Mouse (Mus musculus): ENCODE results near the gene Tnfrsf9. TPM values are rescaled to one million over a fixed set of nuclear protein-coding genes. Genes with fewer than 3 reads are reported as not detected.
"Not testable (repeated sequence)": the region's sequence is repeated elsewhere in the genome, so short reads cannot be mapped to it uniquely, and the experiment has no call there.

The Tnfrsf9 gene
- total and polyA plus RNA-seq, 2 experiments = 0.05 to 0.09 TPM

DNA sequence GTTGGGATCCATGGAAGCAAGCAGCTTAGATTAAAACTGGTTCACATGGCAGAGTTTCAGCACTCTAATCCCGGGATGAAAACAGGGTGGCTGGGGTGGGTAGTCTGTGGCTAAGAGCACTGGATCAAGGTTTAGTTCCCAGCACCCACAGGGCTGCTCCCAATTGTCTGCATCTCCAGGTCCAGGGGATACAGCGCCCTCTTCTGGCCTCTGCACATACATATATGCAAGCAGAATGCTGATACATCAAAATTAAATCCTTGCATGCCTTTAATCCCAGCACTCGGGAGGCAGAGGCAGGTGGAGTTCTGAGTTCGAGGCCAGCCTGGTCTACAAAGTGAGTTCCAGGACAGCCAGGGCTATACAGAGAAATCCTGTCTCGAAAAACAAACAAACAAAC lies 5.8 kb upstream of the Tnfrsf9 start:
- H3K27ac ChIP-seq (replicated peaks; ENCODE audit: insufficient read depth, low read depth, low read length); H3K27me3 ChIP-seq (ENCODE audit: control insufficient read depth, insufficient read depth, low read length); H3K9ac ChIP-seq (ENCODE audit: low read depth, low read length); H3K36me3 ChIP-seq (ENCODE audit: control insufficient read depth, insufficient read depth, low read length); DNase-seq (ENCODE audit: extremely low read depth, low read depth, low spot score); H3K79me2 ChIP-seq (ENCODE audit: control insufficient read depth, insufficient read depth, low read length); H3K4me1 ChIP-seq (ENCODE audit: control insufficient read depth, insufficient read depth, low read length); H3K4me3 ChIP-seq (ENCODE audit: insufficient read depth, low read depth, low read length): not testable (repeated sequence)
- 68% methylated on average over 5 of the region's 5 CpGs for WGBS
- 0 out of 2 replicates have a peak, but pooled peaks have one; percentile 21 for TF ChIP-seq CTCF (IDR thresholded peaks at IDR 0.05; ENCODE audit: low read depth, low read length)

DNA sequence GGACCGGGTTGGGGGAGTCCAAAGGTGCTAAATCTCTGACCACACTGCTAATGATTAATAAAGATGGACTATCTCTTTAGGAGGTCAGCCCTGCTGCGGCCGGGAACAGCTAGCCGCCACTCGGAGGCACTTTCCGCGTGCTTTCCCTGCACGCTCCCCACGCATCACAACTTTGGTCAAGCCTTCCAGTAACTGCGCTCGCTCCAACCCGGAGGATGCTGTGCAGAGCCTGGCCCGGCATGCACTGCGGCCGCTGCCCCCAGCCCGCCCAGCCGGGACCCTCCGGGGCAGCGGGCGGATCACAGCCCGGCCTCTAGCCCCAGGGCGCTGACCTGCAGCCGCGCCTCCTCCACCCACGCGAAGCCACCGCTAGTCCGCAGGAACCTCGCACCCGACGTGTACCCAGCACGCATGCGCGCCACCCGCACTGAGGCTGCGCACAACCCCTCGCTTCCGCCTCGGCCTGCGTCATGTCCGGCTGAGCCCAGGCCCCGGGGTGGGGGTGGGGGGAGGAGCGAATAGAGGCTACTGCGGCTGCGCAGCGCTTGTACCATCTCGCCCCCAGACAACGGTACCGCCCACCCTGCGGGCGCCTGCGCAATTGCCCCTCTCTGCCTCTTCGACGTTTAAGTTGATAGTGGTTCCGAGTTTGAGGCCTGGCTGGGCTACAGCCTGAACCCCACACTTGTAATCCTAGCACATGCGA lies 4.8 kb upstream of the Tnfrsf9 start:
- Histone ChIP-seq H3K9ac (ENCODE audit: low read depth, low read length) (peak overlapping the region; percentile 93), H3K4me3 (ENCODE audit: insufficient read depth, low read depth, low read length) (peak overlapping the region; percentile 69), H3K36me3 (ENCODE audit: control insufficient read depth, insufficient read depth, low read length) (peaks cover 2% of the 10 kb centered on the region; the same call in 1 of the 2 replicates), H3K79me2 (ENCODE audit: control insufficient read depth, insufficient read depth, low read length) (peaks cover 2% of the 10 kb centered on the region; the same call in 1 of the 2 replicates), H3K4me1 (ENCODE audit: control insufficient read depth, insufficient read depth, low read length) (peaks cover 3% of the 10 kb centered on the region; the same call in 1 of the 2 replicates), H3K27me3 (ENCODE audit: control insufficient read depth, insufficient read depth, low read length) (no peaks in the 10 kb centered on the region), H3K27ac (replicated peaks; ENCODE audit: insufficient read depth, low read depth, low read length) (peak overlapping the region; percentile 95)
- under 1% methylated on average over 56 of the region's 56 CpGs for WGBS
- TF ChIP-seq POLR2A (IDR thresholded peaks at IDR 0.05; ENCODE audit: extremely low read depth, insufficient read depth, low read length) = peak; percentile 74
- TF ChIP-seq CTCF (IDR thresholded peaks at IDR 0.05; ENCODE audit: low read depth, low read length) = no peak
- DNase-seq (ENCODE audit: extremely low read depth, low read depth, low spot score) = peak; percentile 85

DNA sequence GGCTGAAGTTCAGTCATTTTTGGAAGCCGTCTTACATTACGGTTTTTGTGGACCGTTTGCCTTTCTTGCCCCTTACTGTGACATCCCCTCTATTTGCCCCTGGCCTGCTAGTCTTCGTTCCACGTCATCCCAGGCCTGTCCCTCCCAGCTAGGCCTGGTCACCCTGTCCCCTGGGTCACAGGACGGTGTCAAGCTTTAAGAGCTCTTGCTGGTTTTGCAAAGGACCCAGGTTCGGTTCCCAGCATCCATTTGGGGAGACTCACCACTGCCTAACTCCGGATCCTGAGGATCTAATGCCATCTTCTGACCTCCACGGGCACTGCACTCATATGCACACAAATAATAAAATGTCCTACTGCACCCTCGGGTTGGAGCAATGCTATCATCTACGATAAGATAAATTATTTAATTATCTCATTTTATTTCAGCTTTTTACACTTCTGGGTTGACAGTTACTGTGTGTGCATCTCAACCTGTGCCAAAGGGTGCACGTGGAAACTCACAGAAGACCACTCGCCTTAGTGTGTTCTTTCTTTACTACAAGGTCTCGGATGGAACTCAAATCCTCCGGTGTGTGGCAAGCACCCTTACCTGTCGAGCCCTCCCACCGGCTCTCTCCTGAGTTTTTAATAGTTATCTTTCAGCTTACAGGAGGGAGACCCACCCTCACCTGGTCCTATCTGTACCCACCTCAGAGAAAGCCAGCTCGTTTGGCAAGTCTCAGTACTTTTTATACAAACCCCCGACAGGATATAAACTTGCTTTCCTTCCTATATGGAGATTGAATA lies 4.0 kb upstream of the Tnfrsf9 start:
- no peak for DNase-seq (ENCODE audit: extremely low read depth, low read depth, low spot score)
- Histone ChIP-seq H3K27me3 (ENCODE audit: control insufficient read depth, insufficient read depth, low read length) (no peaks in the 10 kb centered on the region), H3K4me3 (ENCODE audit: insufficient read depth, low read depth, low read length) (no peak overlapping the region), H3K36me3 (ENCODE audit: control insufficient read depth, insufficient read depth, low read length) (no peaks in the 10 kb centered on the region; the same call in 1 of the 2 replicates), H3K27ac (replicated peaks; ENCODE audit: insufficient read depth, low read depth, low read length) (peak overlapping the region; percentile 51), H3K79me2 (ENCODE audit: control insufficient read depth, insufficient read depth, low read length) (peaks cover 2% of the 10 kb centered on the region; the same call in 1 of the 2 replicates), H3K9ac (ENCODE audit: low read depth, low read length) (peak overlapping the region; percentile 33), H3K4me1 (ENCODE audit: control insufficient read depth, insufficient read depth, low read length) (peaks cover 8% of the 10 kb centered on the region; the same call in 1 of the 2 replicates)
- TF ChIP-seq POLR2A (IDR thresholded peaks at IDR 0.05; ENCODE audit: extremely low read depth, insufficient read depth, low read length) (no peak), CTCF (IDR thresholded peaks at IDR 0.05; ENCODE audit: low read depth, low read length) (no peak)
- WGBS = 84% methylated on average over 19 of the region's 19 CpGs

DNA sequence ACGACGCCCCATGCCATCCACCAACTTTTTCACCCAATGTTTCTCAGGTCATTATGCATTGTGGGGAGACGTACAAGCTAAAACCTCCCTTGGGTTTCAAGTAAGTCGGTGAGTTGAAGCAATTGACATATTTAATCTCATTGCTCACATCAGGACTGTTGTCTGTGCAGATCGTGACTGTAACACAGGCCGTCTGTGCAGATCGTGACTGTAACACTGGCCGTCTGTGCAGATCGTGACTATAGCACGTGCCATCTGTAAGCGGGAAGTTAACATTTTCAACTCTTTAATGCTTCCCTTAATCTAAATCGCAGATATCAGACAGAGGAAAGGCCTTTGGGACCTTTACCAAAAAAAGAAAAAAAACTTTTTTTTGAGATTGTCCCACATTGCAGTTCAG lies 619 bp upstream of the Tnfrsf9 start:
- Histone ChIP-seq H3K9ac (ENCODE audit: low read depth, low read length) (peak overlapping the region; percentile 81), H3K27ac (replicated peaks; ENCODE audit: insufficient read depth, low read depth, low read length) (peak overlapping the region; percentile 83), H3K27me3 (ENCODE audit: control insufficient read depth, insufficient read depth, low read length) (no peaks in the 10 kb centered on the region), H3K4me3 (ENCODE audit: insufficient read depth, low read depth, low read length) (peak overlapping the region; percentile 79), H3K79me2 (ENCODE audit: control insufficient read depth, insufficient read depth, low read length) (no peaks in the 10 kb centered on the region), H3K4me1 (ENCODE audit: control insufficient read depth, insufficient read depth, low read length) (peaks cover 8% of the 10 kb centered on the region; the same call in 1 of the 2 replicates), H3K36me3 (ENCODE audit: control insufficient read depth, insufficient read depth, low read length) (no peaks in the 10 kb centered on the region)
- TF ChIP-seq CTCF (IDR thresholded peaks at IDR 0.05; ENCODE audit: low read depth, low read length) (no peak), POLR2A (IDR thresholded peaks at IDR 0.05; ENCODE audit: extremely low read depth, insufficient read depth, low read length) (no peak)
- 13% methylated on average over 12 of the region's 12 CpGs for WGBS
- peak; percentile 39 for DNase-seq (ENCODE audit: extremely low read depth, low read depth, low spot score)

GRCm38 (mm10) chr4:150915181-150915906 lies 982 bp downstream of the Tnfrsf9 start:
- H3K4me3 ChIP-seq (ENCODE audit: insufficient read depth, low read depth, low read length) = peak overlapping the region; percentile 44
- H3K9ac ChIP-seq (ENCODE audit: low read depth, low read length) = peak overlapping the region; percentile 49
- 60% methylated on average over 10 of the region's 10 CpGs for WGBS
- peaks cover 8% of the 10 kb centered on the region; the same call in 1 of the 2 replicates for H3K4me1 ChIP-seq (ENCODE audit: control insufficient read depth, insufficient read depth, low read length)
- no peaks in the 10 kb centered on the region for H3K79me2 ChIP-seq (ENCODE audit: control insufficient read depth, insufficient read depth, low read length)
- TF ChIP-seq POLR2A (IDR thresholded peaks at IDR 0.05; ENCODE audit: extremely low read depth, insufficient read depth, low read length) (no peak), CTCF (IDR thresholded peaks at IDR 0.05; ENCODE audit: low read depth, low read length) (no peak)
- H3K36me3 ChIP-seq (ENCODE audit: control insufficient read depth, insufficient read depth, low read length) = no peaks in the 10 kb centered on the region
- DNase-seq (ENCODE audit: extremely low read depth, low read depth, low spot score) = no peak
- H3K27ac ChIP-seq (replicated peaks; ENCODE audit: insufficient read depth, low read depth, low read length) = peak overlapping the region; percentile 47
- no peaks in the 10 kb centered on the region for H3K27me3 ChIP-seq (ENCODE audit: control insufficient read depth, insufficient read depth, low read length)

Measured in liver, adult 2 months (tissue).